Mouse (Mus musculus) C2C12 (cell line): ENCODE measurements around the gene Acrv1.

ENCODE experiments used
- CTCF ChIP-seq: IDR thresholded peaks from one replicate; pipeline ENCODE4 v1.5.1; 2011; ENCODE audit not compliant: control insufficient read depth, insufficient read depth, insufficient read length
- MYOD1 ChIP-seq: IDR thresholded peaks from one replicate; pipeline ENCODE4 v1.6.1; 2011; ENCODE audit warnings: low read depth; ENCODE audit not compliant: control insufficient read depth, insufficient read length
- USF1 ChIP-seq: IDR thresholded peaks from one replicate; pipeline ENCODE4 v1.6.1; 2011; ENCODE audit warnings: low read depth, mild to moderate bottlenecking, control low read depth, moderate library complexity

DNA sequence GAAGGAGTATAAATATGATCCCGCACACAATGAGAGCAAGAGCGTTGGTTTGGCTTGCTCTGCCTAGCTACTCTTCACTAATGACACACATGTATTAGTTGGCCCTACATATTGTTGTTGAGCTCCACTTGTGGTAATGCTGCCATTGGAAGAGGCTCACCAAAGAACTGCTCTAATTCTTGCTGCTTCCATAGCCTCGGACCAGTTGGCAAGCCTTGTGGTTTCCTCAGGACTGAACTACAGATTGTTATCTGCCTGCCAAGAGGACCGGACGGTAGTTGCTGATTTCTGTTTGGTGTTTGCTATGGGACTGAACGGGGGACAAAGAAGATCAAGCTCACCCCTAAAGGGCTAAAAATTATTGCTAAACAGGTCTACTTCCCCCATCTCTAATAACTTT is 14.3 kb downstream of the Acrv1 start:
- TF ChIP-seq CTCF (no peak), USF1 (no peak), MYOD1 (no peak)
